ENCODE assay signal across 10 mouse cellular contexts in genomic region chr6:86078361-86079010, GRCm38 (mm10). TPM values are rescaled to one million over a fixed set of nuclear protein-coding genes. Genes with fewer than 3 reads are reported as not detected.
DNase-seq lines count a peak whose midpoint lies in the region; ATAC-seq lines count a peak whose summit lies in the region.
"Had no signal": no experiment of that assay in that cellular context is flagged by ENCODE, and none has a peak within 500 bp of the region (broad histone marks: within the 10 kb centered on the region; RNA-seq: fewer than 3 reads in every experiment).

No protein-coding gene starts in this region.

- H3K27ac ChIP-seq in forebrain, embryonic 15.5 days (replicated peaks) = no peak overlapping the region
- H3K27ac ChIP-seq in forebrain, embryonic 13.5 days = no peak overlapping the region
- peak overlapping the region; percentile 17; the same call in 1 of the 2 replicates for H3K27ac ChIP-seq in midbrain, embryonic 12.5 days (replicated peaks)
- H3K27ac ChIP-seq in midbrain, embryonic 11.5 days (ENCODE audit: low read depth, low read length) = no peak overlapping the region
- H3K27ac ChIP-seq in neural tube, embryonic 13.5 days (replicated peaks) = peak overlapping the region; percentile 52

- no peaks in the 10 kb centered on the region for H3K27me3 ChIP-seq in forebrain, embryonic 15.5 days
- H3K27me3 ChIP-seq in forebrain, embryonic 13.5 days = no peaks in the 10 kb centered on the region
- H3K27me3 ChIP-seq in midbrain, embryonic 12.5 days = no peaks in the 10 kb centered on the region; the same call in 1 of the 2 replicates
- H3K27me3 ChIP-seq in midbrain, embryonic 11.5 days (ENCODE audit: control insufficient read depth, insufficient read depth, low read length) = no peaks in the 10 kb centered on the region
- no peaks in the 10 kb centered on the region for H3K27me3 ChIP-seq in neural tube, embryonic 13.5 days

- H3K36me3 ChIP-seq in forebrain, embryonic 15.5 days = peaks cover 4% of the 10 kb centered on the region; the same call in 1 of the 2 replicates
- H3K36me3 ChIP-seq in forebrain, embryonic 13.5 days (ENCODE audit: poor library complexity, severe bottlenecking) = peaks cover 9% of the 10 kb centered on the region
- H3K36me3 ChIP-seq in midbrain, embryonic 12.5 days = peaks cover 7% of the 10 kb centered on the region
- no peaks in the 10 kb centered on the region for H3K36me3 ChIP-seq in midbrain, embryonic 11.5 days (ENCODE audit: control insufficient read depth, insufficient read depth, low read length)
- H3K36me3 ChIP-seq in neural tube, embryonic 13.5 days = peaks cover 10% of the 10 kb centered on the region

- peaks cover 5% of the 10 kb centered on the region; the same call in 1 of the 2 replicates for H3K4me1 ChIP-seq in forebrain, embryonic 15.5 days
- H3K4me1 ChIP-seq in forebrain, embryonic 13.5 days = peaks cover 8% of the 10 kb centered on the region; the same call in 1 of the 2 replicates
- H3K4me1 ChIP-seq in midbrain, embryonic 12.5 days = peaks cover 17% of the 10 kb centered on the region; the same call in 1 of the 2 replicates
- H3K4me1 ChIP-seq in midbrain, embryonic 11.5 days (ENCODE audit: control insufficient read depth, insufficient read depth, low read length) = peaks cover 2% of the 10 kb centered on the region; the same call in 1 of the 2 replicates
- H3K4me1 ChIP-seq in neural tube, embryonic 13.5 days (replicated peaks) = peaks cover 65% of the 10 kb centered on the region

- H3K4me3 ChIP-seq in forebrain, embryonic 15.5 days = no peak overlapping the region
- H3K4me3 ChIP-seq in forebrain, embryonic 13.5 days = no peak overlapping the region
- no peak overlapping the region for H3K4me3 ChIP-seq in midbrain, embryonic 12.5 days
- H3K4me3 ChIP-seq in midbrain, embryonic 11.5 days (ENCODE audit: low read depth, low read length) = no peak overlapping the region
- no peak overlapping the region for H3K4me3 ChIP-seq in neural tube, embryonic 13.5 days

- 0 out of 2 replicates have a peak, but pooled peaks have one; percentile 2 for ATAC-seq in forebrain, embryonic 15.5 days (replicated peaks)
- no peak for ATAC-seq in forebrain, embryonic 13.5 days
- ATAC-seq in midbrain, embryonic 12.5 days (ENCODE audit: low FRiP score, low read depth) = no peak
- no peak for ATAC-seq in midbrain, embryonic 11.5 days (ENCODE audit: low FRiP score)
- ATAC-seq in neural tube, embryonic 13.5 days (ENCODE audit: low read depth) = no peak
- no peak for ATAC-seq in monocyte, adult 5-6 weeks (replicated peaks; ENCODE audit: insufficient number of reproducible peaks, low FRiP score, low TSS enrichment, poor library complexity, severe bottlenecking)
- ATAC-seq: inflammation-experienced regulatory T-cells, adult 6 months had no signal

- 86% methylated on average over 1 of the region's 1 CpGs for WGBS in forebrain, embryonic 15.5 days
- 65% methylated on average over 1 of the region's 1 CpGs for WGBS in forebrain, embryonic 13.5 days
- 94% methylated on average over 1 of the region's 1 CpGs for WGBS in midbrain, embryonic 12.5 days
- 80% methylated on average over 1 of the region's 1 CpGs for WGBS in midbrain, embryonic 11.5 days
- 86% methylated on average over 1 of the region's 1 CpGs for WGBS in neural tube, embryonic 13.5 days

- DNase-seq in midbrain, embryonic 11.5 days (ENCODE audit: low spot score, missing footprints) = no peak
- peak; percentile 59 for DNase-seq in liver
- no peak for DNase-seq in cerebellum, postnatal 14 days
- DNase-seq: kidney, postnatal 25 days had no signal

- H3K4me2 ChIP-seq in forebrain, embryonic 15.5 days (replicated peaks) = no peak overlapping the region
- H3K4me2 ChIP-seq in forebrain, embryonic 13.5 days = no peak overlapping the region
- H3K4me2 ChIP-seq in midbrain, embryonic 12.5 days (replicated peaks) = no peak overlapping the region
- no peak overlapping the region for H3K4me2 ChIP-seq in midbrain, embryonic 11.5 days
- H3K4me2 ChIP-seq in neural tube, embryonic 13.5 days = no peak overlapping the region

- H3K9ac ChIP-seq in forebrain, embryonic 15.5 days (replicated peaks) = no peak overlapping the region
- no peak overlapping the region for H3K9ac ChIP-seq in forebrain, embryonic 13.5 days
- no peak overlapping the region; the same call in 1 of the 2 replicates for H3K9ac ChIP-seq in midbrain, embryonic 12.5 days (replicated peaks)
- H3K9ac ChIP-seq in midbrain, embryonic 11.5 days (ENCODE audit: low read length) = no peak overlapping the region
- H3K9ac ChIP-seq in neural tube, embryonic 13.5 days = peak overlapping the region; percentile 17; the same call in 1 of the 2 replicates

- no peaks in the 10 kb centered on the region for H3K9me3 ChIP-seq in forebrain, embryonic 15.5 days
- H3K9me3 ChIP-seq in forebrain, embryonic 13.5 days (replicated peaks) = no peaks in the 10 kb centered on the region
- no peaks in the 10 kb centered on the region for H3K9me3 ChIP-seq in midbrain, embryonic 12.5 days
- no peaks in the 10 kb centered on the region for H3K9me3 ChIP-seq in midbrain, embryonic 11.5 days (ENCODE audit: control insufficient read depth, low read length)
- H3K9me3 ChIP-seq in neural tube, embryonic 13.5 days = no peaks in the 10 kb centered on the region

RNA-seq across cellular contexts. Expression of gene Add2, which starts 50.0 kb away (rescaled TPM):
- polyA plus RNA-seq in forebrain, embryonic 15.5 days (2015; fragmentation: Nextera tagmentation; extraction: Ambion mirVana) = 224 and 230 TPM in 2 replicates
- 155 and 172 TPM in 2 replicates for polyA plus RNA-seq in forebrain, embryonic 13.5 days (2015; fragmentation: Nextera tagmentation; extraction: Ambion mirVana)
- 127 and 130 TPM in 2 replicates for polyA plus RNA-seq in midbrain, embryonic 12.5 days (2016; fragmentation: Nextera tagmentation; extraction: Ambion mirVana)
- 57.8 and 64.5 TPM in 2 replicates for polyA plus RNA-seq in midbrain, embryonic 11.5 days (2014; fragmentation: Nextera tagmentation; extraction: Ambion mirVana)
- polyA plus RNA-seq in neural tube, embryonic 13.5 days (2015; fragmentation: Nextera tagmentation; extraction: Ambion mirVana) = 137 and 148 TPM in 2 replicates
- 0.11 to 0.29 TPM in 2 of 3 replicates, not detected in the other for total RNA-seq in monocyte, adult 5-6 weeks (2017)
- polyA plus RNA-seq: inflammation-experienced regulatory T-cells, adult 6 months had no signal

Comparison
In these comparisons a context has a peak if more than half of its experiments do, and no peak if none do; other contexts are left out.
1. H3K27ac ChIP-seq: peak in midbrain, embryonic 12.5 days (single experiment) and neural tube, embryonic 13.5 days (single experiment); none in forebrain, embryonic 15.5 days (single experiment), forebrain, embryonic 13.5 days (single experiment) and midbrain, embryonic 11.5 days (single experiment).